Mouse (Mus musculus): ENCODE results near the gene Osgin1. TPM values are rescaled to one million over a fixed set of nuclear protein-coding genes. Genes with fewer than 3 reads are reported as not detected.

Osgin1 gene
- polyA plus RNA-seq, 1 experiment from 2014 or later = 0.74 TPM

- H3K9ac ChIP-seq (ENCODE audit: low read length) = no peak overlapping the region
- ATAC-seq (replicated peaks; ENCODE audit: extremely low read depth, insufficient read depth, low FRiP score) = no peak
- no peaks in the 10 kb centered on the region; the same call in 1 of the 2 replicates for H3K27me3 ChIP-seq (ENCODE audit: control insufficient read depth, insufficient read depth, low read length)
- peaks cover 4% of the 10 kb centered on the region for H3K4me1 ChIP-seq (ENCODE audit: control insufficient read depth, insufficient read depth, low read length)
- H3K9me3 ChIP-seq (replicated peaks; ENCODE audit: control insufficient read depth, low read length) = no peaks in the 10 kb centered on the region
- H3K4me2 ChIP-seq (ENCODE audit: low read depth, low read length) = no peak overlapping the region
- H3K36me3 ChIP-seq (ENCODE audit: control insufficient read depth, insufficient read depth) = no peaks in the 10 kb centered on the region
- H3K4me3 ChIP-seq (ENCODE audit: low read length) = no peak overlapping the region
- no peak overlapping the region for H3K27ac ChIP-seq (ENCODE audit: low read length)
- WGBS = 79% methylated on average over 10 of the region's 10 CpGs
Measured at GRCm38 (mm10) chr8:119436331-119436730, 2.4 kb downstream of the Osgin1 start.

- no peak for ATAC-seq (replicated peaks; ENCODE audit: extremely low read depth, insufficient read depth, low FRiP score)
- H3K27me3 ChIP-seq (ENCODE audit: control insufficient read depth, insufficient read depth, low read length) = no peaks in the 10 kb centered on the region; the same call in 1 of the 2 replicates
- no peaks in the 10 kb centered on the region for H3K36me3 ChIP-seq (ENCODE audit: control insufficient read depth, insufficient read depth)
- H3K27ac ChIP-seq (ENCODE audit: low read length) = no peak overlapping the region
- H3K4me3 ChIP-seq (ENCODE audit: low read length) = no peak overlapping the region
- no peak overlapping the region for H3K9ac ChIP-seq (ENCODE audit: low read length)
- no peaks in the 10 kb centered on the region for H3K9me3 ChIP-seq (replicated peaks; ENCODE audit: control insufficient read depth, low read length)
- WGBS = 13% methylated on average over 9 of the region's 9 CpGs
- peaks cover 4% of the 10 kb centered on the region for H3K4me1 ChIP-seq (ENCODE audit: control insufficient read depth, insufficient read depth, low read length)
- H3K4me2 ChIP-seq (ENCODE audit: low read depth, low read length) = peak overlapping the region; percentile 16
Measured at GRCm38 (mm10) chr8:119436933-119437332, 3.0 kb downstream of the Osgin1 start.

GRCm38 (mm10) chr8:119437506-119437905 is 3.6 kb downstream of the Osgin1 start:
- H3K27me3 ChIP-seq (ENCODE audit: control insufficient read depth, insufficient read depth, low read length) = no peaks in the 10 kb centered on the region; the same call in 1 of the 2 replicates
- H3K36me3 ChIP-seq (ENCODE audit: control insufficient read depth, insufficient read depth) = no peaks in the 10 kb centered on the region
- no peaks in the 10 kb centered on the region for H3K9me3 ChIP-seq (replicated peaks; ENCODE audit: control insufficient read depth, low read length)
- H3K9ac ChIP-seq (ENCODE audit: low read length) = no peak overlapping the region
- no peak overlapping the region for H3K27ac ChIP-seq (ENCODE audit: low read length)
- 69% methylated on average over 11 of the region's 11 CpGs for WGBS
- peak overlapping the region; percentile 16; the same call in 1 of the 2 replicates for H3K4me2 ChIP-seq (ENCODE audit: low read depth, low read length)
- H3K4me1 ChIP-seq (ENCODE audit: control insufficient read depth, insufficient read depth, low read length) = peaks cover 4% of the 10 kb centered on the region
- no peak for ATAC-seq (replicated peaks; ENCODE audit: extremely low read depth, insufficient read depth, low FRiP score)
- H3K4me3 ChIP-seq (ENCODE audit: low read length) = no peak overlapping the region

- Histone ChIP-seq H3K9me3 (replicated peaks; ENCODE audit: control insufficient read depth, low read length) (no peaks in the 10 kb centered on the region), H3K36me3 (ENCODE audit: control insufficient read depth, insufficient read depth) (no peaks in the 10 kb centered on the region), H3K4me1 (ENCODE audit: control insufficient read depth, insufficient read depth, low read length) (peaks cover 4% of the 10 kb centered on the region), H3K4me2 (ENCODE audit: low read depth, low read length) (no peak overlapping the region), H3K27me3 (ENCODE audit: control insufficient read depth, insufficient read depth, low read length) (no peaks in the 10 kb centered on the region; the same call in none of the 2 replicates), H3K27ac (ENCODE audit: low read length) (no peak overlapping the region), H3K9ac (ENCODE audit: low read length) (no peak overlapping the region), H3K4me3 (ENCODE audit: low read length) (no peak overlapping the region)
- ATAC-seq (replicated peaks; ENCODE audit: extremely low read depth, insufficient read depth, low FRiP score) = no peak
- WGBS = 67% methylated on average over 6 of the region's 6 CpGs
Measured at GRCm38 (mm10) chr8:119438876-119439275, 5.0 kb downstream of the Osgin1 start.

- no peak overlapping the region for H3K4me3 ChIP-seq (ENCODE audit: low read length)
- no peaks in the 10 kb centered on the region; the same call in none of the 2 replicates for H3K27me3 ChIP-seq (ENCODE audit: control insufficient read depth, insufficient read depth, low read length)
- H3K4me1 ChIP-seq (ENCODE audit: control insufficient read depth, insufficient read depth, low read length) = peaks cover 4% of the 10 kb centered on the region
- no peak overlapping the region for H3K27ac ChIP-seq (ENCODE audit: low read length)
- H3K9me3 ChIP-seq (replicated peaks; ENCODE audit: control insufficient read depth, low read length) = no peaks in the 10 kb centered on the region
- no peak overlapping the region for H3K4me2 ChIP-seq (ENCODE audit: low read depth, low read length)
- 91% methylated on average over 2 of the region's 2 CpGs for WGBS
- no peak overlapping the region for H3K9ac ChIP-seq (ENCODE audit: low read length)
- no peak for ATAC-seq (replicated peaks; ENCODE audit: extremely low read depth, insufficient read depth, low FRiP score)
- no peaks in the 10 kb centered on the region for H3K36me3 ChIP-seq (ENCODE audit: control insufficient read depth, insufficient read depth)
Measured at GRCm38 (mm10) chr8:119439424-119439823, 5.5 kb downstream of the Osgin1 start.

GRCm38 (mm10) chr8:119439893-119440249 is 5.9 kb downstream of the Osgin1 start:
- ATAC-seq (replicated peaks; ENCODE audit: extremely low read depth, insufficient read depth, low FRiP score) = no peak
- Histone ChIP-seq H3K4me3 (ENCODE audit: low read length) (no peak overlapping the region), H3K4me1 (ENCODE audit: control insufficient read depth, insufficient read depth, low read length) (peaks cover 4% of the 10 kb centered on the region), H3K27ac (ENCODE audit: low read length) (no peak overlapping the region), H3K9ac (ENCODE audit: low read length) (no peak overlapping the region), H3K27me3 (ENCODE audit: control insufficient read depth, insufficient read depth, low read length) (no peaks in the 10 kb centered on the region; the same call in none of the 2 replicates), H3K4me2 (ENCODE audit: low read depth, low read length) (no peak overlapping the region), H3K9me3 (replicated peaks; ENCODE audit: control insufficient read depth, low read length) (no peaks in the 10 kb centered on the region), H3K36me3 (ENCODE audit: control insufficient read depth, insufficient read depth) (no peaks in the 10 kb centered on the region)
- 71% methylated on average over 7 of the region's 7 CpGs for WGBS

GRCm38 (mm10) chr8:119440250-119440951 is 6.5 kb downstream of the Osgin1 start:
- Histone ChIP-seq H3K9ac (ENCODE audit: low read length) (no peak overlapping the region), H3K4me3 (ENCODE audit: low read length) (no peak overlapping the region), H3K27ac (ENCODE audit: low read length) (no peak overlapping the region), H3K4me2 (ENCODE audit: low read depth, low read length) (peak overlapping the region; percentile 12; the same call in 1 of the 2 replicates), H3K4me1 (ENCODE audit: control insufficient read depth, insufficient read depth, low read length) (peaks cover 4% of the 10 kb centered on the region), H3K27me3 (ENCODE audit: control insufficient read depth, insufficient read depth, low read length) (peaks cover 5% of the 10 kb centered on the region), H3K9me3 (replicated peaks; ENCODE audit: control insufficient read depth, low read length) (no peaks in the 10 kb centered on the region), H3K36me3 (ENCODE audit: control insufficient read depth, insufficient read depth) (no peaks in the 10 kb centered on the region)
- peak; percentile 74 for ATAC-seq (replicated peaks; ENCODE audit: extremely low read depth, insufficient read depth, low FRiP score)
- 19% methylated on average over 16 of the region's 16 CpGs for WGBS

GRCm38 (mm10) chr8:119440952-119441270 is 7.0 kb downstream of the Osgin1 start:
- H3K36me3 ChIP-seq (ENCODE audit: control insufficient read depth, insufficient read depth) = no peaks in the 10 kb centered on the region
- no peak overlapping the region for H3K4me3 ChIP-seq (ENCODE audit: low read length)
- peaks cover 9% of the 10 kb centered on the region for H3K27me3 ChIP-seq (ENCODE audit: control insufficient read depth, insufficient read depth, low read length)
- peaks cover 4% of the 10 kb centered on the region for H3K4me1 ChIP-seq (ENCODE audit: control insufficient read depth, insufficient read depth, low read length)
- no peak overlapping the region for H3K9ac ChIP-seq (ENCODE audit: low read length)
- peak overlapping the region; percentile 12; the same call in 1 of the 2 replicates for H3K4me2 ChIP-seq (ENCODE audit: low read depth, low read length)
- ATAC-seq (replicated peaks; ENCODE audit: extremely low read depth, insufficient read depth, low FRiP score) = no peak; the same call in 1 of the 2 replicates
- no peak overlapping the region for H3K27ac ChIP-seq (ENCODE audit: low read length)
- WGBS = 40% methylated on average over 1 of the region's 1 CpGs
- H3K9me3 ChIP-seq (replicated peaks; ENCODE audit: control insufficient read depth, low read length) = no peaks in the 10 kb centered on the region

GRCm38 (mm10) chr8:119442013-119442412 is 8.1 kb downstream of the Osgin1 start:
- H3K9me3 ChIP-seq (replicated peaks; ENCODE audit: control insufficient read depth, low read length) = no peaks in the 10 kb centered on the region
- no peak overlapping the region for H3K4me2 ChIP-seq (ENCODE audit: low read depth, low read length)
- WGBS = 57% methylated on average over 5 of the region's 5 CpGs
- no peaks in the 10 kb centered on the region for H3K36me3 ChIP-seq (ENCODE audit: control insufficient read depth, insufficient read depth)
- H3K27me3 ChIP-seq (ENCODE audit: control insufficient read depth, insufficient read depth, low read length) = peaks cover 17% of the 10 kb centered on the region
- no peak overlapping the region for H3K4me3 ChIP-seq (ENCODE audit: low read length)
- no peak overlapping the region for H3K9ac ChIP-seq (ENCODE audit: low read length)
- ATAC-seq (replicated peaks; ENCODE audit: extremely low read depth, insufficient read depth, low FRiP score) = no peak
- peaks cover 6% of the 10 kb centered on the region for H3K4me1 ChIP-seq (ENCODE audit: control insufficient read depth, insufficient read depth, low read length)
- H3K27ac ChIP-seq (ENCODE audit: low read length) = no peak overlapping the region
